Mouse (Mus musculus) left cerebral cortex, adult 2 months (tissue): ENCODE results near the gene Cxcr5. TPM values are rescaled to one million over a fixed set of nuclear protein-coding genes. Genes with fewer than 3 reads are reported as not detected.
"Not testable (repeated sequence)": the region's sequence is repeated elsewhere in the genome, so short reads cannot be mapped to it uniquely, and the experiment has no call there.

Source experiments
- DNase-seq, 2 experiments: peaks; one replicate each; pipeline ENCODE4 v3.0.0; 2021 to 2022; ENCODE audit warnings: low spot score in 2 of 2, mixed read lengths in 1 of 2; ENCODE audit errors: extremely low spot score in 1 of 2
- H3K27ac ChIP-seq: fragments of 200-600 bp; 2 replicates; pipeline ENCODE4 v1.8.1; 2022
- H3K4me3 ChIP-seq: fragments of 200-600 bp; 2 replicates; pipeline ENCODE4 v1.8.1; 2022
- CTCF ChIP-seq: fragments of 200-600 bp; IDR thresholded peaks from 2 replicates; pipeline ENCODE4 v1.8.1; 2022; ENCODE audit warnings: antibody characterized with exemption, mild to moderate bottlenecking, moderate library complexity
- intact Hi-C: fragments of 180-260 bp; cut with DNase I; formaldehyde crosslinking; loops from one replicate; pipeline ENCODE4 v1.15.1; 2025
- total RNA-seq, 2 experiments: library from RNA; stranded (reverse); gene quantifications; 2 replicates each; pipeline ENCODE4 v1.2.3; 2021

Gene Cxcr5
- total RNA-seq, 2 experiments from 2014 or later, result not detected

- intact Hi-C loops, result loop anchor here (5.0 kb wide), 1 partner anchor 40 kb away; no protein-coding TSS in a partner anchor
- Histone ChIP-seq H3K4me3 (no peak overlapping the region), H3K27ac (no peak overlapping the region)
- DNase-seq, result no peak
- no peak for TF ChIP-seq CTCF
Measured at GRCm38 (mm10) chr9:44582390-44582789, 20.7 kb upstream of the Cxcr5 start.

DNA sequence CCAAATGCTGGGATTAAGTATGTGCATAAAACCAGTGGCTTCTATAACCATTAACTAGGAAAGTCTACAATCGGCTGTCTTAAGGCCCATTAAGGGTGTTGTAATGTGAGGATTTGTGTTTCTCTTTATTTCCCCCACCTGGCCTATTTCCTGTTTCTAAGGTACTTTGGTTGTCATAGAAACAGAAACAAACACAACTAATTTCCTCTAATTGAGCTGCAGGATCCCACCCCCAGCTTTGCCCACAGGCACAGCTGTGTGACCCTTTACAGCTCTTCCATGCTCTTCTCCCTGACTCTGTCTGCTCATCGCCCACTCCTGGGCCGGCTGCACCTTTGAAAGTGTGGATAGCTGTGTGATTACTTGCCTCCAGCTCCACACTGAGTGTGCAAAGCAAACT lies 19.7 kb upstream of the Cxcr5 start:
- H3K27ac ChIP-seq, result no peak overlapping the region
- DNase-seq, result no peak
- intact Hi-C loops, result loop anchor here (5.0 kb wide), 1 partner anchor 39 kb away; no protein-coding TSS in a partner anchor
- H3K4me3 ChIP-seq, result no peak overlapping the region
- no peak for TF ChIP-seq CTCF

GRCm38 (mm10) chr9:44580085-44580484 lies 18.4 kb upstream of the Cxcr5 start:
- intact Hi-C loops, result loop anchor here (5.0 kb wide), 1 partner anchor 38 kb away; no protein-coding TSS in a partner anchor

GRCm38 (mm10) chr9:44579392-44579791 lies 17.7 kb upstream of the Cxcr5 start:
- H3K27ac ChIP-seq, result no peak overlapping the region
- TF ChIP-seq CTCF, result no peak
- intact Hi-C loops, result no loop called here
- H3K4me3 ChIP-seq, result no peak overlapping the region
- DNase-seq, result no peak

More at GRCm38 (mm10) chr9:44580085-44580484, 18.4 kb upstream of the Cxcr5 start:
- no peak overlapping the region for H3K27ac ChIP-seq
- no peak for TF ChIP-seq CTCF
- DNase-seq, result no peak
- no peak overlapping the region for H3K4me3 ChIP-seq

- DNase-seq, H3K4me3 ChIP-seq, intact Hi-C loops, H3K27ac ChIP-seq: not testable (repeated sequence)
Measured at GRCm38 (mm10) chr9:44576046-44576445, 14.4 kb upstream of the Cxcr5 start.

- Histone ChIP-seq H3K4me3 (no peak overlapping the region), H3K27ac (no peak overlapping the region)
- DNase-seq, result no peak
- intact Hi-C loops, result no loop called here
- TF ChIP-seq CTCF, result no peak
Measured at GRCm38 (mm10) chr9:44575095-44575494, 13.4 kb upstream of the Cxcr5 start.

DNA sequence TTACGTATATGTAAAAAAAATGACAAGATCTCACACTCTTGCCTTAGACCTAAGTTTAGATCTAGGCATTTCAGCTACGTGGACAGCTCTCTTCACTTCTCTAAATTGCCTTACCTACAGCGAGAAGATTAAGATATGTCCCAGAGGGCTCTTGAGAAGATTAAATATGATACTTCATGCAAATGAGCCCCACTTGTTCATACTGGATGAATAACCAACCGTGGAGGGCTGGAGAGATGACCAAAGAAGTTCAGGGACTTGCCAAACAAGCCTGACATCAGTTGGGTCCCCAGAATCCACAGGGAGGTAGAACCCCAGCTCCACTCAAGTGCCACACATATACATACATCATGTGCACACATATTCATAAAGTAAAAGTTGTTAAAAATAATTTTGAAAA lies 11.6 kb upstream of the Cxcr5 start:
- intact Hi-C loops, result no loop called here
- DNase-seq, result no peak
- TF ChIP-seq CTCF, result no peak
- no peak overlapping the region for H3K27ac ChIP-seq
- no peak overlapping the region for H3K4me3 ChIP-seq

- DNase-seq, result no peak
- no peak for TF ChIP-seq CTCF
- H3K4me3 ChIP-seq, result no peak overlapping the region
- H3K27ac ChIP-seq, result no peak overlapping the region
- intact Hi-C loops, result no loop called here
Measured at GRCm38 (mm10) chr9:44570939-44571382, 9.3 kb upstream of the Cxcr5 start.

DNA sequence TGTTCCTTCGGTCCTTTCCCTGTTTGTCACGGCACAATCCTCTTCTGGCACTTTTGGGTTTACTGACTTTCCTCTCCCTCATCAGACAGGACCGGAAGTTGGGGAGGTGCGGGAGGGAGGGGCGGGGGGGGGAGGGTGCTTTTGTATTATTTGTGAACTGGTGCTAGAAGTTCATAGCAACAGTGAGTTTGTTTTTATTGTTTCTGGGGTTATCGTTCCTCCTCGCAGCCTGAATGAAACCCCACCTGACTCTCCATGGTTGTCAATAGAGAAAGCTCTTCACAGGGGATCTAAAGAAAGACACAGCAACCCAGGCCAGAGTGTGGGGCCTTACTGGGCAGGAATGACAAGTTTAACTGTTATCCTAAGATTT lies 6.4 kb upstream of the Cxcr5 start:
- Histone ChIP-seq H3K27ac (no peak overlapping the region), H3K4me3 (no peak overlapping the region)
- intact Hi-C loops, result no loop called here
- no peak for DNase-seq
- TF ChIP-seq CTCF, result no peak

- TF ChIP-seq CTCF, result no peak
- DNase-seq, result no peak
- Histone ChIP-seq H3K27ac (no peak overlapping the region), H3K4me3 (no peak overlapping the region)
- intact Hi-C loops, result no loop called here
Measured at GRCm38 (mm10) chr9:44567338-44568082, 5.8 kb upstream of the Cxcr5 start.

GRCm38 (mm10) chr9:44565367-44565766 lies 3.7 kb upstream of the Cxcr5 start:
- intact Hi-C loops, result no loop called here
- H3K27ac ChIP-seq, result no peak overlapping the region
- no peak for TF ChIP-seq CTCF
- no peak for DNase-seq
- no peak overlapping the region for H3K4me3 ChIP-seq

GRCm38 (mm10) chr9:44562936-44563335 lies 1.3 kb upstream of the Cxcr5 start:
- intact Hi-C loops, result no loop called here
- TF ChIP-seq CTCF, result no peak
- Histone ChIP-seq H3K4me3 (no peak overlapping the region), H3K27ac (no peak overlapping the region)
- no peak for DNase-seq

DNA sequence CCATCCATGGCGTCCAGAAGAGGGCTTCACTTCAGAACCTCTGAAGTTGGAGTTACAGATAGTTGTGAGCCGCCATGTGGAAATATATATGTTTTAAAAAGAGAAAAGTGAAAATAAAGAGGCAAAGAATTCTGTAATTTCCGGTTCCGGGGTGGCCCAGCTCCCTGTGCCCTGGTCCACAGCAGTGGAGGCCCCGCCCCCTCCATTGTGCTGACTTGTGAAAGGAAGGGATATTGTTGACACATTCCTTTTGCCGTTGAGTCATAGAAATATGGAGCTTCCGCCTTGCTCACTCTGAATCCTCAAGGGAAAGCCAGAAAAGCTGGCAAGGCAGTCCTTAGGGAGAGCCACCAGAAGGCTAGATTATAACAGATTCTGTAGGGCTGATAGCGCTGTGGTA lies 9.5 kb downstream of the Cxcr5 start:
- Histone ChIP-seq H3K27ac (no peak overlapping the region), H3K4me3 (no peak overlapping the region)
- no peak for DNase-seq
- TF ChIP-seq CTCF, result no peak
- intact Hi-C loops, result no loop called here
